Mouse (Mus musculus): ENCODE measurements around the gene Emc10. TPM values are rescaled to one million over a fixed set of nuclear protein-coding genes. Genes with fewer than 3 reads are reported as not detected.

Gene Emc10
- polyA plus RNA-seq, 1 experiment = 67.7 TPM

DNA sequence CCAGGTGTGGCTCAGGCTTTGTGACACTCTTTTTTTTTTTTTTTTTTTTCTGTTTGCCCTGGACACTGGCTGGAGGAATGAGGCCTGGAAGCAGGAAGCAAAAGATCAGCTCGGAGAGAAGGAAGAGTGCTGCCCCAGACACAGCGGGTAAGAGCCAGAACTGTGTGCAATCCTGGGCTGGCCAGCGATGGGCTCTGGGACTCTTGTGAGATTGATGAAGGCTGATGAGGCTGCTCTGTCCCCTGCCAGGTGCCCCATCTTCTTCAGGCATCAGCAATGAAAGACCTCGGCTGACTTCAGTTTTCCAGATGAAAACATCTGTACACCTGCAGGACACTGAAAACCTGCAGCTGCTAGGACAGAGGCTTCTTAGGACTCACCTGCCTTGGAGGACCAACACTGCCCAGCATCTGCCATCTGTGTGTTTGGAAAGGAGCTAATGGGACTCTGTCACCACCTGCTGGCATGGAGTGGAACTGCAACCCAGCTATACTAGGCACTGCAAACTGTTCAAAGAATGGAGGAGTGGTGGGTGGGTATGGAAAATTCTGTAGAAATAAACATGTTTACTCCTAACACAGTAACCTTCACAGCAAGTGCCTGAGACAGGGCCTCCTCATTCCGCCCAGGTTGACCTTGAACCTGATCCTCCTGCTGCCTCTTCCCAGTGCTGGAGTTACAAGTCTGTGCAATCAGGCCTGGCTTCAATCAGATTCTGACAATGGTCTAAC, 11.3 kb downstream of the Emc10 start:
- Histone ChIP-seq H3K4me1 (ENCODE audit: control insufficient read depth, insufficient read depth, low read length) (peaks cover 14% of the 10 kb centered on the region), H3K27me3 (ENCODE audit: control insufficient read depth, insufficient read depth, low read length, poor library complexity, severe bottlenecking) (peaks cover 3% of the 10 kb centered on the region; the same call in 1 of the 2 replicates), H3K4me3 (ENCODE audit: low read depth, low read length) (no peak overlapping the region), H3K27ac (ENCODE audit: insufficient read depth, low read length) (no peak overlapping the region), H3K36me3 (ENCODE audit: control insufficient read depth, insufficient read depth, low read length, poor library complexity, severe bottlenecking) (no peaks in the 10 kb centered on the region), H3K9ac (ENCODE audit: low read depth, poor library complexity, severe bottlenecking) (no peak overlapping the region), H3K9me3 (replicated peaks; ENCODE audit: control insufficient read depth, insufficient read depth, low read length, poor library complexity, severe bottlenecking) (no peaks in the 10 kb centered on the region)
- peak; percentile 97 for TF ChIP-seq CTCF (IDR thresholded peaks at IDR 0.05; ENCODE audit: low read depth, low read length)
- TF ChIP-seq POLR2A (IDR thresholded peaks at IDR 0.05; ENCODE audit: insufficient read depth, low read length) = no peak
- TF ChIP-seq EP300 (IDR thresholded peaks at IDR 0.05; ENCODE audit: insufficient read depth, low read depth, low read length) = peak; percentile 92

DNA sequence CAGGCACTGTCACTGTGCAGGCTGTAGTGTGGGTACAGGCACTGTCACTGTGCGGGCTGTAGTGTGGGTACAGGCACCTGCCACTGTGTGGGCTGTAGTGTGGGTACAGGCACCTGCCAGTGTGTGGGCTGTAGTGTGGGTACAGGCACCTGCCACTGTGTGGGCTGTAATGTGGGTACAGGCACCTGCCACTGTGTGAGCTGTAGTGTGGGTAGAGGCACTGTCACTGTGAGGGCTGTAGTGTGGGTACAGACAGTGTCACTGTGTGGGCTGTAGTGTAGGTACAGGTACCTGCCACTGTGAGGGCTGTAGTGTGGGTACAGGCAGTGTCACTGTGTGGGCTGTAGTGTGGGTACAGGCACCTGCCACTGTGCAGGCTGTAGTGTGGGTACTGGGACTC, 12.2 kb downstream of the Emc10 start:
- Histone ChIP-seq H3K27ac (ENCODE audit: insufficient read depth, low read length) (no peak overlapping the region), H3K36me3 (ENCODE audit: control insufficient read depth, insufficient read depth, low read length, poor library complexity, severe bottlenecking) (no peaks in the 10 kb centered on the region), H3K27me3 (ENCODE audit: control insufficient read depth, insufficient read depth, low read length, poor library complexity, severe bottlenecking) (peaks cover 3% of the 10 kb centered on the region), H3K4me3 (ENCODE audit: low read depth, low read length) (no peak overlapping the region), H3K9ac (ENCODE audit: low read depth, poor library complexity, severe bottlenecking) (no peak overlapping the region), H3K9me3 (replicated peaks; ENCODE audit: control insufficient read depth, insufficient read depth, low read length, poor library complexity, severe bottlenecking) (no peaks in the 10 kb centered on the region), H3K4me1 (ENCODE audit: control insufficient read depth, insufficient read depth, low read length) (peaks cover 14% of the 10 kb centered on the region)
- TF ChIP-seq POLR2A (IDR thresholded peaks at IDR 0.05; ENCODE audit: insufficient read depth, low read length) = no peak
- TF ChIP-seq EP300 (IDR thresholded peaks at IDR 0.05; ENCODE audit: insufficient read depth, low read depth, low read length) = no peak
- TF ChIP-seq CTCF (IDR thresholded peaks at IDR 0.05; ENCODE audit: low read depth, low read length) = no peak

DNA sequence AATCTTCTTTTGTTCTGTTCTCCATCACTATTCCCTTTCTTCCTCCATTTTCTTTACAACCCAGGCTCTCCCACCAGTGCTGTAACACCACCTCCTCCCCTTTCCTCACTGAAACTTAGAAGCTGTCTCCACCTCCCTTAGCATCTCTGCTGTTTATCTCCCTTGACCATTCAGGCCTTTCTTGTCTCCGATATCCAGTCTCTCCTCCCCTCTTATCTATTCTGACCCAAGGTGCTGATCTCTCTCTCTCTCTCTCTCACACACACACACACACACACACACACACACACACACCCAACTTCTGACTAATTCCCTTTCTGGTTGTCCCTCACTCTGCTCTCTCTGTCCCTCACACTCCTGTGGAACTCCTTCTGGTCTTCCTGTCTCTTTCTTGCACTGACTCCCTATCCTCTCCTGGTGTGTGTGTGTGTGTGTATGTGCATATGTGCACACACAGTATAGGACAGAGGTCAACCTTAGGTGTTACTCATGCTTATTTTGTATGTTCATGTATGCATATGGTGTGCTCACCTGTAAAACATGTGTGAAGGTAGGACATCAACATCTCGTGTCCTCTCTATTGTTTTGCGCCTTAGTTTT, 13.4 kb downstream of the Emc10 start:
- Histone ChIP-seq H3K27ac (ENCODE audit: insufficient read depth, low read length) (no peak overlapping the region), H3K27me3 (ENCODE audit: control insufficient read depth, insufficient read depth, low read length, poor library complexity, severe bottlenecking) (peaks cover 3% of the 10 kb centered on the region), H3K4me1 (ENCODE audit: control insufficient read depth, insufficient read depth, low read length) (peaks cover 14% of the 10 kb centered on the region), H3K4me3 (ENCODE audit: low read depth, low read length) (no peak overlapping the region), H3K9me3 (replicated peaks; ENCODE audit: control insufficient read depth, insufficient read depth, low read length, poor library complexity, severe bottlenecking) (no peaks in the 10 kb centered on the region), H3K9ac (ENCODE audit: low read depth, poor library complexity, severe bottlenecking) (no peak overlapping the region), H3K36me3 (ENCODE audit: control insufficient read depth, insufficient read depth, low read length, poor library complexity, severe bottlenecking) (no peaks in the 10 kb centered on the region)
- no peak for TF ChIP-seq POLR2A (IDR thresholded peaks at IDR 0.05; ENCODE audit: insufficient read depth, low read length)
- TF ChIP-seq EP300 (IDR thresholded peaks at IDR 0.05; ENCODE audit: insufficient read depth, low read depth, low read length) = no peak
- TF ChIP-seq CTCF (IDR thresholded peaks at IDR 0.05; ENCODE audit: low read depth, low read length) = no peak

DNA sequence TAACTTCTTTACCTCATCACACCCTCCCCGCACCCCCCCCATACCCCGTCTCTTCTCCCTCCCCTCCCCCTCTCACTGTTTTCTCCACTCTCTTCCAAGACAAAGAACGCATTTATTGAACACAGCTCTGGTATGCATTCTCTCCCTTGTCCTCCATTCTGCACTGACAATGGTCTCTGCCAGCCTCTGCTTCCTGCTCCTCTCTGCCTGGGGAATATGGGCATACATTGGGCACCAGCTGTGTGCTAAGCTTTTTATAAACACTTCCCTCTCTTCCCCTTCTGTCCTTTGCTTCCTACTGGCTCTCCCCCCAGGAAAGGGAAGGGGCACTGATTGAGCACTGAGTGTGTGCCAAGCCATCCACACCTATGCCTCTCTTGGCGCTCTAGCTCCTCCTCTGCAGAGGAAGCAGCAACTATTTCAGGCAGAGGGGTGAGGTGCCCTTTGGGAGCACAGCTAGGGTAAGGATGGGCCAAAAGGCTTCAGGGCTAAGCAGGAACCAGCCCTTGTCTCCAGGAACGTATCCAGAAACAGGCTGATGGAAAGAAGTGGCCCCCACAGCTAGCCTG, 21.2 kb downstream of the Emc10 start:
- H3K27me3 ChIP-seq (ENCODE audit: control insufficient read depth, insufficient read depth, low read length, poor library complexity, severe bottlenecking) = no peaks in the 10 kb centered on the region; the same call in 1 of the 2 replicates
- no peak overlapping the region for H3K9ac ChIP-seq (ENCODE audit: low read depth, poor library complexity, severe bottlenecking)
- H3K4me3 ChIP-seq (ENCODE audit: low read depth, low read length) = no peak overlapping the region
- H3K4me1 ChIP-seq (ENCODE audit: control insufficient read depth, insufficient read depth, low read length) = no peaks in the 10 kb centered on the region
- H3K27ac ChIP-seq (ENCODE audit: insufficient read depth, low read length) = no peak overlapping the region
- TF ChIP-seq CTCF (IDR thresholded peaks at IDR 0.05; ENCODE audit: low read depth, low read length) = no peak
- no peak for TF ChIP-seq EP300 (IDR thresholded peaks at IDR 0.05; ENCODE audit: insufficient read depth, low read depth, low read length)
- no peak for TF ChIP-seq POLR2A (IDR thresholded peaks at IDR 0.05; ENCODE audit: insufficient read depth, low read length)
- H3K9me3 ChIP-seq (replicated peaks; ENCODE audit: control insufficient read depth, insufficient read depth, low read length, poor library complexity, severe bottlenecking) = no peaks in the 10 kb centered on the region
- H3K36me3 ChIP-seq (ENCODE audit: control insufficient read depth, insufficient read depth, low read length, poor library complexity, severe bottlenecking) = no peaks in the 10 kb centered on the region

DNA sequence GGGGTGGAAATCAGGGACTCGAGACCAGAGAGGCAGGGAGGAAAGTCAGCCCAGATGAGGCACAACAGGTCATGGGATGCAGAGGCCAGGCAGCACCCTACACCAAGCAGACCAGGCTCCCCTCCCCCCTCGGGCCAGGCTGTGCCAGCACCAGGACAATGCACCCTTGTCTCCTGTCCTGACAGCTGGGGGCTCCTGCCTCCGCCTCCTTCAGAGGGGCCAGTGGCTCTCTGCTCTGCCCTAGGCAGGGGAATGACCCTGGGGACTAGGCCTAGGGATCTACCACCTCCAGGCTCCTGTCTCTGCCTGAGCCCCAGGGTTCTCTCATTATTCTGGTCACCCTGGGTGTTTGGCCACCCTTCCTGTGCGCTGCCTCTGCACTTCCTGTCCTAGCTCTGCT, 21.9 kb downstream of the Emc10 start:
- Histone ChIP-seq H3K27ac (ENCODE audit: insufficient read depth, low read length) (no peak overlapping the region), H3K9me3 (replicated peaks; ENCODE audit: control insufficient read depth, insufficient read depth, low read length, poor library complexity, severe bottlenecking) (no peaks in the 10 kb centered on the region), H3K4me1 (ENCODE audit: control insufficient read depth, insufficient read depth, low read length) (no peaks in the 10 kb centered on the region), H3K9ac (ENCODE audit: low read depth, poor library complexity, severe bottlenecking) (no peak overlapping the region), H3K27me3 (ENCODE audit: control insufficient read depth, insufficient read depth, low read length, poor library complexity, severe bottlenecking) (no peaks in the 10 kb centered on the region; the same call in 1 of the 2 replicates), H3K4me3 (ENCODE audit: low read depth, low read length) (no peak overlapping the region), H3K36me3 (ENCODE audit: control insufficient read depth, insufficient read depth, low read length, poor library complexity, severe bottlenecking) (no peaks in the 10 kb centered on the region)
- no peak for TF ChIP-seq CTCF (IDR thresholded peaks at IDR 0.05; ENCODE audit: low read depth, low read length)
- no peak for TF ChIP-seq EP300 (IDR thresholded peaks at IDR 0.05; ENCODE audit: insufficient read depth, low read depth, low read length)
- TF ChIP-seq POLR2A (IDR thresholded peaks at IDR 0.05; ENCODE audit: insufficient read depth, low read length) = no peak
